Mouse (Mus musculus) urinary bladder, postnatal 0 days (tissue): ENCODE results near the gene Gm13757. TPM values are rescaled to one million over a fixed set of nuclear protein-coding genes. Genes with fewer than 3 reads are reported as not detected.

ENCODE experiments used
- polyA plus RNA-seq: library from polyadenylated mRNA; unstranded; fragments of >200 nt; fragmentation: Nextera tagmentation; extraction: Ambion mirVana; gene quantifications from 2 replicates; pipeline ENCODE4 v1.2.1, GENCODE M21; 2015

The Gm13757 gene
- polyA plus RNA-seq = not detected in 2 replicates

GRCm38 (mm10) chr2:88449031-88449430 lies at the start of gene Gm13757:
TSS of gene Gm13757 (minus strand) at chr2:88449131.

GRCm38 (mm10) chr2:88493020-88493419 lies 44.1 kb upstream of the Gm13757 start, which contains the start of gene Olfr1185-ps1:
TSS of gene Olfr1185-ps1 (plus strand) at chr2:88493320.

GRCm38 (mm10) chr2:88483298-88483697 lies 34.4 kb upstream of the Gm13757 start, which contains the start of gene Olfr1184:
TSS of gene Olfr1184 (plus strand) at chr2:88483598.

GRCm38 (mm10) chr2:88454567-88454966 lies 5.6 kb upstream of the Gm13757 start, which contains the start of gene Olfr1183:
TSS of gene Olfr1183 (plus strand) at chr2:88454867.

GRCm38 (mm10) chr2:88426071-88426470 lies 22.9 kb downstream of the Gm13757 start, which contains the start of gene Olfr1181:
TSS of gene Olfr1181 (minus strand) at chr2:88426171.

GRCm38 (mm10) chr2:88419051-88419450 lies 29.9 kb downstream of the Gm13757 start, which contains the start of gene Olfr1180:
TSS of gene Olfr1180 (minus strand) at chr2:88419151.

GRCm38 (mm10) chr2:88406353-88406752 lies 42.6 kb downstream of the Gm13757 start, which contains the start of gene Olfr1179:
TSS of gene Olfr1179 (minus strand) at chr2:88406453.

Other genes starting within 250 kb of the Gm13757 start
- gene Olfr1170, start 220.8 kb downstream of the Gm13757 start, polyA plus RNA-seq = not detected in 2 replicates
- not detected in 2 replicates for gene Olfr1173, start 169.3 kb downstream of the Gm13757 start, polyA plus RNA-seq
- not detected in 2 replicates for gene Olfr1174-ps, start 134.0 kb downstream of the Gm13757 start, polyA plus RNA-seq
- gene Olfr1175-ps, start 121.9 kb downstream of the Gm13757 start, polyA plus RNA-seq = not detected in 2 replicates
- not detected in 2 replicates for gene Olfr1176, start 112.4 kb downstream of the Gm13757 start, polyA plus RNA-seq
- not detected in 2 replicates for gene Olfr1177-ps, start 102.6 kb downstream of the Gm13757 start, polyA plus RNA-seq
- not detected in 2 replicates for gene Olfr1178, start 62.1 kb downstream of the Gm13757 start, polyA plus RNA-seq
- gene Olfr1179, start 42.7 kb downstream of the Gm13757 start, polyA plus RNA-seq = not detected in 2 replicates
- not detected in 2 replicates for gene Olfr1180, start 30.0 kb downstream of the Gm13757 start, polyA plus RNA-seq
- not detected in 2 replicates for gene Olfr1181, start 23.0 kb downstream of the Gm13757 start, polyA plus RNA-seq
- gene Olfr1183, start 5.7 kb upstream of the Gm13757 start, polyA plus RNA-seq = not detected in 2 replicates
- not detected in 2 replicates for gene Olfr1184, start 34.5 kb upstream of the Gm13757 start, polyA plus RNA-seq
- gene Olfr1185-ps1, start 44.2 kb upstream of the Gm13757 start, polyA plus RNA-seq = not detected in 2 replicates
- gene Olfr1186, start 69.4 kb upstream of the Gm13757 start, polyA plus RNA-seq = not detected in 2 replicates
- not detected in 2 replicates for gene Olfr1188, start 107.8 kb upstream of the Gm13757 start, polyA plus RNA-seq
- not detected in 2 replicates for gene Olfr1189, start 137.3 kb upstream of the Gm13757 start, polyA plus RNA-seq
- not detected in 2 replicates for gene Olfr1191-ps1, start 191.4 kb upstream of the Gm13757 start, polyA plus RNA-seq
- gene Olfr1192-ps1, start 199.4 kb upstream of the Gm13757 start, polyA plus RNA-seq = not detected in 2 replicates
- not detected in 2 replicates for gene Olfr1193, start 226.5 kb upstream of the Gm13757 start, polyA plus RNA-seq
- not detected in 2 replicates for gene Olfr1195, start 240.1 kb upstream of the Gm13757 start, polyA plus RNA-seq